Mouse (Mus musculus): ENCODE results near the gene Trim3.

The Trim3 gene

DNA sequence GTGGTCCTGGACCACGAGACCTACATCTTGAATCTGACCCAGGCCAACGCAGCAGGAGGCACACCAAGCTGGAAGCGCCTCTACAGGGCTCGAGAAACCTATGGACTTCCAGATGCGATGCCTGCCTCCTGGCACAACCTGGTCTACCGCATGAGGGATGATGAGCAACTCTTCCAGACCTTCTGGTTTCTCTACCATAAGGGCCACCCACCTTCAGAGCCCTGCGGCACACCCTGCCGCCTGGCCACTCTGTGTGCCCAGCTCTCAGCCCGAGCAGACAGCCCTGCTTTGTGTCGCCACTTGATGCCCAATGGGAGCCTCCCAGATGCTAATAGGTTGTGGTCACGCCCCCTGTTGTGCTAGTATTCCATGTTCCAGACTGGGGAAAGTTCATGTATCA, 75.7 kb downstream of the Trim3 start:
- no peak for DNase-seq (ENCODE audit: low spot score)

DNA sequence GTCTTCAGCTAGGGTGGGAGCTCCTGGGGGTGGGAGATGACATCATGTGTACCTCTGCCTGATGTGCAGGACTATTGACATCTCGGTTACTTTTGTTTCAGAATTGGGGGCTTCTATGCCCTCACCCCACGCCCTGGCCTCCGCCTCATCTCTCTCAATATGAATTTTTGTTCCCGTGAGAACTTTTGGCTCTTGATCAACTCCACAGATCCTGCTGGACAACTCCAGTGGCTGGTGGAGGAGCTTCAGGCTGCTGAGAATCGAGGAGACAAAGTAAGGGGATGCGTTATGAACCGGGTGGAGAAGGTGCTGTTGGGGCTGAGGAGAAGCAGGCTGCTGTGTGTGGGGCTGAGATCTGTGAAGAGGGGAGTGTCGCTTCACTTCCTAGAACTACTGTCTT, 77.0 kb downstream of the Trim3 start:
- no peak for DNase-seq (ENCODE audit: low spot score)

DNA sequence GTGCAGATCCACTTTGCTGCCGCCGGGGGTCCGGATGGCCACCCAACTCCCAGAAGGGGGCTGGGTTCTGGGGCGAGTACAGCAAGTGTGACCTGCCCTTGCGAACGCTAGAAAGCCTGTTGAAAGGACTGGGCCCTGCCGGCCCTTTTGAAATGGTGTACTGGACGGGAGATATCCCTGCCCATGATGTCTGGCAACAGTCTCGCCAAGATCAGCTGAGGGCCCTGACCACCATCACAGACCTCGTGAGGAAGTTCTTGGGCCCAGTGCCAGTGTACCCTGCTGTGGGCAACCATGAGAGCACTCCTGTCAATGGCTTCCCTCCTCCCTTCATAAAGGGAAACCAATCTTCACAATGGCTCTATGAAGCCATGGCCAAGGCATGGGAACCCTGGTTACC, 77.8 kb downstream of the Trim3 start:
- no peak for DNase-seq (ENCODE audit: low spot score)
